Mouse (Mus musculus) cerebellum, postnatal 36 days (tissue): ENCODE measurements around the gene Gm10665.
"Not testable (repeated sequence)": the region's sequence is repeated elsewhere in the genome, so short reads cannot be mapped to it uniquely, and the experiment has no call there.

Experiments used
- DNase-seq, 2 experiments: peaks; one replicate each; pipeline ENCODE4 v3.0.0; 2021 to 2022; ENCODE audit warnings: mixed read lengths in 2 of 2

Gm10665 gene

GRCm38 (mm10) chr7:22463975-22464374 lies at the start of gene Gm10665:
Gene Gm10665, minus strand, starts transcription at chr7:22464075.
- not testable (repeated sequence) for DNase-seq

GRCm38 (mm10) chr7:22499578-22499977 lies 35.7 kb upstream of the Gm10665 start, which contains the start of gene Vmn1r151:
Gene Vmn1r151, minus strand, starts transcription at chr7:22499678.
- DNase-seq = not testable (repeated sequence)

- DNase-seq = not testable (repeated sequence)
These were observed 25.7 kb downstream of the Gm10665 start, which contains the start of gene Vmn1r149 for GRCm38 (mm10) chr7:22438129-22438528. Gene Vmn1r149, minus strand, starts transcription at chr7:22438229.

GRCm38 (mm10) chr7:22413283-22413682 lies 50.6 kb downstream of the Gm10665 start, which contains the start of gene Vmn1r148:
Gene Vmn1r148, plus strand, starts transcription at chr7:22413583.
- not testable (repeated sequence) for DNase-seq
